Mouse (Mus musculus) forebrain, embryonic 10.5 days (tissue): ENCODE data around the gene F12. TPM values are rescaled to one million over a fixed set of nuclear protein-coding genes. Genes with fewer than 3 reads are reported as not detected.

Experiments used
- DNase-seq: peaks from one replicate; pipeline ENCODE4 v3.0.0-alpha.2; 2017; ENCODE audit warnings: low spot score; ENCODE audit errors: extremely low spot score
- H3K27ac ChIP-seq: fragments of 300-500 bp; sonication (generic); 2 replicates; pipeline ENCODE4 v1.5.1; 2016; ENCODE audit warnings: mild to moderate bottlenecking
- H3K27me3 ChIP-seq: fragments of 300-500 bp; sonication (generic); 2 replicates; pipeline ENCODE4 v1.6.1; 2016; ENCODE audit warnings: mild to moderate bottlenecking; ENCODE audit not compliant: poor library complexity, severe bottlenecking
- H3K36me3 ChIP-seq: fragments of 300-500 bp; sonication (generic); replicated peaks from 2 replicates; pipeline ENCODE4 v1.6.1; 2016; ENCODE audit warnings: mild to moderate bottlenecking, moderate library complexity
- H3K4me1 ChIP-seq: fragments of 300-500 bp; sonication (generic); 2 replicates; pipeline ENCODE4 v1.6.1; 2016
- H3K4me3 ChIP-seq: fragments of 300-500 bp; sonication (generic); 2 replicates; pipeline ENCODE4 v1.5.1; 2016; ENCODE audit warnings: mild to moderate bottlenecking, moderate library complexity
- H3K9me3 ChIP-seq: fragments of 300-500 bp; sonication (generic); 2 replicates; pipeline ENCODE4 v1.6.1; 2016; ENCODE audit warnings: mild to moderate bottlenecking, moderate library complexity
- WGBS: fragments of 180-500 bp; shearing (Covaris S2); methylation state at CpG from one replicate; pipeline ENCODE4 v1.1.7; 2016; 5-methylcytosine and 5-hydroxymethylcytosine counted together
- polyA plus RNA-seq: library from polyadenylated mRNA; unstranded; fragments of >200 nt; fragmentation: Nextera tagmentation; extraction: Ambion mirVana; gene quantifications from 2 replicates; pipeline ENCODE4 v1.2.1, GENCODE M21; 2016

F12 gene
- polyA plus RNA-seq, 1 experiment from 2014 or later, result not detected

DNA sequence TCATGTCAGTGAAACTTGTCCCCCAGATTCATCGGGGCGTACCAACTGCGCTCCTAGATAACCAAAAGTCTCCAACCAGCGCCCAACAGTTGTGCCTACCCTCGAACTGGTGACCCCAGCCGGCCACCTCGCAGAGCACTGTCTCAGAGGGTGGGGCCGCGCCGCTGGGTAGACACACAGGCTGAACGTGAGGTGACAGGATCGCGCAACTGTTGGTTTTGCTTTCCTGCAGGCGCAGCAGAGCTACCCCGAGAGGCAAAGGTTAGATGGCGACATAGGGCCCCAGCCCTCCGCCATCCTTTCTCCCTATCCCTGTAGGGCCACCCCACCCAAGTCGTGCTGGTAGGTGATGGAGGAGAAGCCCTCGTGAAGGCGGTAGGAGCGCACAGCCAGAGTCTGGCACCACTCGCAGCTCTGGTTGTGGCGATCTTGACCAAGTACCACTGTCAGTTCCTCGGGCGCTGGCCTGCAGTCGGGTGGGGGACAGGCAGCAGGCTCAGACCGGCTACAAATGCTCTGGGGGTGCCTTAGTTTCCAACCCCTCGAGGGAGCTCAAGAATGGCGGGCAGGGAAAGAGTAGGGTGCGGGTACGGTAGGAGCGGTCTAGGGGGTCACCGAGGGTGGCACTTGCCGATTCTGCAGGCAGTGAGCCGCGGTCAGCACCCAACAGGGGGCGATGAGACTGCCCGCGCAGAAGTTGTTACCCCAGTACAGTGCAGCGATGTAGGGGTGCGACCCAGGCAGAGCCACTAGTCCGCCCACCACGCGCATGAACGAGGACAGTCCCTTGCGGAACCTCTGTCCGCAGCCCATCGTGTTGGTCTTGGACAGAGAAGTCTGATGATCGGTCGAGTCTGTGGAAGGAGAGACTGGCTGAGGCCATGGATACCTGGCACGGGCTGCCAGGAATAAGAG lies 6.3 kb downstream of the F12 start:
- WGBS, result 31% methylated on average over 51 of the region's 51 CpGs
- H3K27me3 ChIP-seq, result peaks cover 64% of the 10 kb centered on the region
- H3K4me3 ChIP-seq, result peak overlapping the region; percentile 35; the same call in 1 of the 2 replicates
- no peak for DNase-seq
- no peaks in the 10 kb centered on the region; the same call in none of the 2 replicates for H3K9me3 ChIP-seq
- peaks cover 30% of the 10 kb centered on the region for H3K4me1 ChIP-seq
- H3K27ac ChIP-seq, result no peak overlapping the region
- H3K36me3 ChIP-seq, result no peaks in the 10 kb centered on the region

DNA sequence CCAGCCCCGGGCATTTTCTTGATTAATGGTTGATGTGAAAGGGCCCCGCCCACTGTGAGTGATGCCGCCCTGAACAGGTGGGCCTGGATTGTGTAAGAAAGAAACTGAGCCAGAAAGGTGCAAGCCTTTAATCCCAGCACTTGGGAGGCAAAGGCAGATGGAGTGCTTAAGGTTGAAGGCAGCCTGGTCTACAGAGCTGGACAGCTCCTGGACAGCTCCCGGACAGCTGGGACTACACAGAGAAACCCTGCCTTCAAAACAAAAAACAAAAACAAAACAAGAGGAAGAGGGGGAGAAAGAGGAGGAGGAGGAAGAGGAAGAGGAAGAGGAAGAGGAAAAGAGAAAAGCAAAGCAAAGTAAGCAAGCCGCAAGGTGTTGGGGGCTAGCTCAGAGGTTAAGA lies 7.5 kb downstream of the F12 start:
- peaks cover 76% of the 10 kb centered on the region for H3K27me3 ChIP-seq
- peaks cover 38% of the 10 kb centered on the region for H3K4me1 ChIP-seq
- no peaks in the 10 kb centered on the region; the same call in none of the 2 replicates for H3K9me3 ChIP-seq
- 91% methylated on average over 5 of the region's 5 CpGs for WGBS
- H3K36me3 ChIP-seq, result no peaks in the 10 kb centered on the region
- no peak overlapping the region for H3K4me3 ChIP-seq
- no peak overlapping the region for H3K27ac ChIP-seq
- no peak for DNase-seq

DNA sequence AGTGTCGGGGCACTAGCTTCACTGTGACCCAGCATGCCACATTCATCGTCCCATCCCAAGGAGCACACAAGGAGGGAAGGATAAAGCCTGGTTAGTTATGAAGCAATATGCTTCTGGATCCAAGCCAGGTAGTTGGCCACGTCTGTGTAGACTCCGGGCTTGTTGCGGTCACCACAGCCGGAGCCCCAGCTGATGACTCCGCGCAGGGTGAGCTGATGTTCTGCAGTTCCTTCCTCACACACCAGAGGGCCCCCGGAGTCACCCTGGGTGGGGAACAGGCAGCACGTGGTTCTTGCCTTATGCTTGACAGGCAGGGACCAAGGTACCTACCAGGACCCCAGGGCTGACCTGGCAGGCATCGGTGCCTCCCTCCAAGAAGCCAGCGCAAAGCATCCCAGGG lies 8.6 kb downstream of the F12 start:
- WGBS, result 14% methylated on average over 12 of the region's 12 CpGs
- peak; percentile 81 for DNase-seq
- peaks cover 38% of the 10 kb centered on the region for H3K4me1 ChIP-seq
- no peaks in the 10 kb centered on the region; the same call in none of the 2 replicates for H3K9me3 ChIP-seq
- no peak overlapping the region for H3K27ac ChIP-seq
- H3K27me3 ChIP-seq, result peaks cover 87% of the 10 kb centered on the region
- H3K36me3 ChIP-seq, result no peaks in the 10 kb centered on the region
- peak overlapping the region; percentile 15; the same call in 1 of the 2 replicates for H3K4me3 ChIP-seq

DNA sequence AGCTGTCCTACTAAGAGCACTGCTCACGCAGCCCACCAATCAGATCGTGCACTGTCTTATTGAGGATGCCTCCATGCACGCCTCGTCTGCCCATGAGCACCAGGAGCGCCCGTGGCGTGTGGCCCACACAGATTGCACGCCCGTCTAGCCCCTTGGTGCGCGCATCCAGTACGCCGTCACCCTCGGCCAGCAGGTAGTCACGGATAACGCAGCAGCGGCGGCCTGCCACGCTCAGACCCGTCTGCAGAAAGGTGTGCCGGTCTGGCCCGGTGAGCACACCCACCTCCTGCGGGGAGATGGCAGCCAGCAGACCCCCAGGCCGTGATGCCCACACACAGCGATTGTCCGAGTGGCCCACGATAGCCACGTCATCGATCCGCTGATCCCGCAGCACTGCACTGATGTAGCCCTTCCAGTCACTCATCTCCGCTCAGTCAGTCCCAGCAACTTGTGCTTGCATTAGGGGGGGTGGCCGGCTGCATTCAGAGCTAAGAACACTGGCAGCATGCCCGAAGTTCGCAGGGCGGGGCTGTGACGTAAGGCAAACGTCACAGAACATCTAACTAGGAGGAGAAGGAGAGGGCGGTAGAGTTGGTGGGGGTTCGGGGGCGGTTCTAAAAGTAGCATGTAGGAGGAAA lies 11.7 kb downstream of the F12 start, which contains the start of gene Pfn3:
TSS of gene Pfn3 (minus strand) at position 490 of the 638 bp plus-strand sequence.
- peaks cover 71% of the 10 kb centered on the region for H3K27me3 ChIP-seq
- H3K36me3 ChIP-seq, result no peaks in the 10 kb centered on the region
- 12% methylated on average over 41 of the region's 41 CpGs for WGBS
- peak; percentile 51 for DNase-seq
- peak within 1 kb of the TSS; percentile 52 for H3K4me3 ChIP-seq
- H3K27ac ChIP-seq, result peak within 1 kb of the TSS; percentile 67; the same call in 1 of the 2 replicates
- H3K4me1 ChIP-seq, result peaks cover 16% of the 10 kb centered on the region
- no peaks in the 10 kb centered on the region; the same call in none of the 2 replicates for H3K9me3 ChIP-seq

DNA sequence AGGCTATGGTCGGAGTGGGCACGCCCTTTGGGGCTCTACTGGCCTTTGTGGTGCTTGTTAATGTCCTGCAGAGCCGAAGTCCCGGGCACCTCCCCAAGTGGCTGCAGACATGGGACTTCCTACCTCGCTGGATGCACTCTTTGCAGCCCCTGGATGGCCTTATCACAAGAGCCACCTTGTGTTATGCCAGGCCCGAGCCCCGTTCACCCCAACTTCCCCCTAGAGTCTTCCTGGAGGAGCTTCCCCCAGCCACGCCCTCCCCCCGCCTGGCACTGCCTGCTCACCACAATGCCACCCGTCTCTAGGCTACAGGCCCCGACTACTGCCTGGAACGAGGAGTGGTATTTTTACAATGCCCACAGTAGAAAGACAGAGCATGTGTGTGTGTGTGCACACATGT lies 13.3 kb downstream of the F12 start:
- H3K27ac ChIP-seq, result no peak overlapping the region
- H3K27me3 ChIP-seq, result peaks cover 55% of the 10 kb centered on the region
- no peaks in the 10 kb centered on the region for H3K36me3 ChIP-seq
- H3K4me1 ChIP-seq, result peaks cover 14% of the 10 kb centered on the region
- H3K4me3 ChIP-seq, result no peak overlapping the region
- no peaks in the 10 kb centered on the region for H3K9me3 ChIP-seq
- DNase-seq, result no peak
- WGBS, result 84% methylated on average over 12 of the region's 12 CpGs

DNA sequence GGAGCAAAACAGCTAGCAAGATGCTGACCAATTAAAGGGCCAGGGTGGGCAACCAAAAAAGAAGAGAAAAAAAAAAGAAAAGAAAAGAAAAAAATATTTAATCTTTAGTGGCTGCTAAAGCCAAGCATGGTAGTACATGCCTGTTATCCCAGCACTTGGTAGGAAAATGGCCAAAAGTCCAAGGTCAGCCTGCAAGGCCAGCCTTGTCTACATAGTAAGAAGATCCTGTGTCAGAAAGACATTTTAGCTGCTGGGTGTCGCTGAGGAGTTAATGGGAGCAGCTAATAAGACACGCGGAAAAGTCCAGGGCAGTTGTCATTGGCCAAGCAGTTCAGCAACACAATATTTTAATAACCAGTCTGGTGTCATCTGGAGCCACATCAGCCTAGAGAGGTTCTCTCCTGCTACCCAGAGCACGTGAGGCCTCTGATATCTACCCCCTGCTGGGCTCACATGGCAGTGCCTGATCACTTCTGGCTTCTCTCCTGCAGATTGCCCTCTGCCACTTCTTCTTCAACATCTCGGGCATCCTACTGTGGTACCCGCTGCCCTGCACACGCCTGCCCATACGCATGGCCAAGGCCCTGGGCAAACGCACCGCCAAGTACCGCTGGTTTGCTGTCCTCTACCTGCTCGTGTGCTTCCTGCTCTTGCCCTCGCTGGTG lies 13.8 kb downstream of the F12 start:
- no peak for DNase-seq
- WGBS, result 87% methylated on average over 13 of the region's 13 CpGs
- Histone ChIP-seq H3K4me1 (peaks cover 8% of the 10 kb centered on the region), H3K27me3 (peaks cover 53% of the 10 kb centered on the region), H3K4me3 (no peak overlapping the region), H3K9me3 (no peaks in the 10 kb centered on the region), H3K27ac (no peak overlapping the region), H3K36me3 (no peaks in the 10 kb centered on the region)

DNA sequence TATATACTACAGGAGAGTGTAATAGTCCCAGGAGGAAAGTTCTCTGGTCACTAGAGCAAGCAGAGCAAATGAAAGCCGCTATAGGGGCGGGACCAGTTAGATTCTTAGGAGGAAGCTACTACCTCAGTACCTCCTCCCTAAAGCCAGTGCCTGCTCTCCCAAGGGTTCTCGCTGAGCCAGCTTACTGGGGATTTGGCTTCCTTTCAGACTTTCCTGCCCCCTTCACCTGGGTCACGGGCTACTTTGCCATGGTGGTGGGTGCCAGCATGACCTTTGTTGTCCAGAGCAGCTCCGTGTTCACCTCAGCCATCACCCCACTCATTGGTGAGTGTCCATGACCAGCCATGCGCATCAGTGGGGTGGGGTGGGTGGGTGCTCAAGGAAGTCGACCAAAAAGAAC lies 14.8 kb downstream of the F12 start:
- Histone ChIP-seq H3K9me3 (no peaks in the 10 kb centered on the region), H3K4me1 (peaks cover 8% of the 10 kb centered on the region), H3K27me3 (peaks cover 49% of the 10 kb centered on the region), H3K36me3 (no peaks in the 10 kb centered on the region), H3K27ac (no peak overlapping the region), H3K4me3 (no peak overlapping the region)
- 72% methylated on average over 7 of the region's 7 CpGs for WGBS
- DNase-seq, result no peak

DNA sequence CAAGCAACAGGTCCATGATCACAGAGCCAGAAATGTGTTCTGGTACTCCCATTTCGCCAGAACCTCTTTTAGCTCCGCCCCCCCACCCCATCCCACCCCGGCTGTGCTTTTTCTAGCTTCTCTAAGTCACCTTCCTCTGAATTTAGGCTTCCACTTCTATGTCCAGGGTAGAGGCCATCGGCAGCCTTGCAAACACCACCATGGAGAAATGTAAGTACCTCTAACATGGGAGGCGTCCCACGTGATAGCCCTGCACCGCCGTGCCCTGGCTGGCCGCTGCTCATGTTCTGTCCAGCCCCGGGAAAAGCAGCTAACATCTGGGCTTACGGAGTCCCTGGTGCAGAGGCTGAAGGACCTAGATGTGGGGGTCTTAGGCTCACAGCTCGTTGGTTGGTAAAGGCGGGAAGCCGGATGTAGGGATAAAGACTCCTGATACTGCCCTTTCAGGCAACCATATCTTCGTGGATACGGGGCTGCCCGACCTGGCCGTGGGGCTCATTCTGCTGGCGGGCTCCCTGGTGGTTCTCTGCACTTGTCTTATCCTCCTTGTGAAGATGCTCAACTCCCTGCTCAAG lies 18.0 kb downstream of the F12 start:
- Histone ChIP-seq H3K27ac (no peak overlapping the region), H3K4me3 (no peak overlapping the region), H3K4me1 (peaks cover 22% of the 10 kb centered on the region), H3K27me3 (peaks cover 40% of the 10 kb centered on the region), H3K9me3 (no peaks in the 10 kb centered on the region), H3K36me3 (no peaks in the 10 kb centered on the region)
- WGBS, result 90% methylated on average over 19 of the region's 19 CpGs
- no peak for DNase-seq

DNA sequence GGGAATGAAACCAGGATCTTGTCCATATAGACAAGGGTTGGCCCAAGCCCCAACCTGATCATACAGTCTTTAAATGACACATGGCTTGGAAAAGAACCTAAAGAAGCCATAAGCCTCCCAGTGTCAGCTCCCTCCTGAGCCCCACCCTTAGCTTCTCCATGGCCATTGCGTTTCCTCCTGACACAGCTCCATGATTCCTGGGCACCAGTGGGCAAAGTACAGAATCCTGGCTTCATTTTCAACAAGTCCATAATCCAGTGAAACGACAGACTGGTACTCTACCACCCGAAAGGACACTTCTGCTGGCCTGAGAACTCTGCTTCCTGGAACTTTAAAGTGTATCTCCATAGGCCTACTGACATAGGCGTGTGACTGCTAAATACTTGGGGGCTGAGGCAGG lies 19.3 kb downstream of the F12 start:
- Histone ChIP-seq H3K27me3 (peaks cover 41% of the 10 kb centered on the region), H3K36me3 (no peaks in the 10 kb centered on the region), H3K4me1 (peaks cover 30% of the 10 kb centered on the region), H3K9me3 (no peaks in the 10 kb centered on the region), H3K4me3 (no peak overlapping the region), H3K27ac (no peak overlapping the region)
- DNase-seq, result no peak
- WGBS, result 89% methylated on average over 4 of the region's 4 CpGs

DNA sequence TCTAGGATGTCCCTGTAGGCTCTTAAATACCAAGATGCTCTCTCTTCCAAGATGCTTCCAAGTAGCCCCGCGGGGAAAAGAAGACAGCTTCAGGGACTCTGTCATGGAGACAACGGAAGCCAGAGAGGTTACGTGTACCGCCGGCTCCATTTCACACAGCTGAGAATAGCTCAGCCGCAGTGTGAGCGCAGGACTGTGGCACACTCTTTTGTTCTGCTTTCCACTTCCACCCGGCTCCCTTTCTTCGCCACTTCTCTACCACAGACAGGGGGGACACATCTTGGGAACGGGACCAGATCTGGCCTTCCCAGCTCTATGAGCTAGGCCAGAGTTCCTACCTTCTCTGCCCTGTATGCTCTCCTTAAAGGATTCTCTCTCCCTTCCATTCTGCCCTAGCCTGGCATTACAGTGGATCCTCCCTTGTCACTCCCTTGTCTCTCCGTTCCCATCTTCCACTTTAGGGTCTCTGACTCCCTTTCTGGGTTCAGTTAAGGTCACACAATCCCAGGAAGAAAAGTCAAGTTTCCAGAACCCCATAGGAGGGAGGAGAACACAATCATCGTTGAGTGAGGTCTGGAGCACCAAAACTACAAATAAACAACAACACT lies 20.7 kb downstream of the F12 start:
- H3K4me1 ChIP-seq, result peaks cover 30% of the 10 kb centered on the region
- peak overlapping the region; percentile 2; the same call in 1 of the 2 replicates for H3K4me3 ChIP-seq
- DNase-seq, result no peak
- peaks cover 37% of the 10 kb centered on the region for H3K27me3 ChIP-seq
- 59% methylated on average over 13 of the region's 13 CpGs for WGBS
- no peaks in the 10 kb centered on the region for H3K36me3 ChIP-seq
- H3K9me3 ChIP-seq, result no peaks in the 10 kb centered on the region
- peak overlapping the region; percentile 84 for H3K27ac ChIP-seq

DNA sequence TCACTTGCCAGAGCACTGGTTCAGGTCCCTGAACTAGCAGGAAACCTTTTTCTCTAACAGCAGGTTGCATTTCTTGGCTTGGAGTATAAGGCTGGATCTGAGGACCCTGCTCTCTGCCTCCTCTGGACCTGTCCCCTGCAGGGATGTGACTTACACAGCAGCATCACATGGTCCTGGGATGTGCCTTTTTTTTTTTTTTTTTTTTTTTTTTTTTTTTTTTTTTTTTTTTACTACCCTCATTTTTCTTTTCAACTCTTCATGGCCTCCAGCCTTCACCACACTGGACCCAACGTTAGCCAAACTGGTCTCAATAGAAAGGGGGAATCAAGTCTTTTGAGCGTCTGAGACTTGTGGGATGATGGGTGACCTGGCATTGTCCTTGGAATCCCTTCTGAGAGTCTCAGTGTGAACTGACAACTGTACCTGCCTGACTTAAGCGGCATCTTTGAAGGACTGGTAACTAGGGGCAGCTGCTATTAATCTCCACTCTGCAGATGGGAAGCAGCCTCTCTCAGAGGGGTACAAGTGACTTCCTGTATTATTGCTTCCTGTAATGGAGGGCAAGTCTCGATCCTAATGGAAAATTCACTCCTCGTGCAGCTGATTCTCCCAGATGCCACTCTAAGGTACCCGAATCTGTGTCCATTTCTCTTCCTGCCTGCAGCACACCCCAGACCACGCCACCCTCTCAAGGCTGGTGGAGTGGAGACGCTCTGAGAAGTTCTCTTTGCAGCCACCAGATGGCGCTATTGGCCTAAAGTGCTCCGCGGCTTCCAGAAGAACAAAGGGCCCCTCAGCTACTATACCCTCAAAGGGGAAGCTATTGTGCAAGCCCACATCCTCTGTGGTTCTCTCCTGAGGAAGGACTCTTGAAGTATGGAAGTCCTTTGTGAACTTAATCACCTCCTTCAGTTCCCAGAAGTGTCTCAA lies 21.5 kb downstream of the F12 start:
- H3K36me3 ChIP-seq, result no peaks in the 10 kb centered on the region
- no peaks in the 10 kb centered on the region for H3K9me3 ChIP-seq
- H3K27ac ChIP-seq, result peak overlapping the region; percentile 84
- H3K27me3 ChIP-seq, result peaks cover 43% of the 10 kb centered on the region
- 20% methylated on average over 11 of the region's 11 CpGs for WGBS
- peak; percentile 87 for DNase-seq
- H3K4me3 ChIP-seq, result peak overlapping the region; percentile 2
- peaks cover 30% of the 10 kb centered on the region for H3K4me1 ChIP-seq
